Mouse (Mus musculus) midbrain, embryonic 11.5 days (tissue): ENCODE measurements around the gene Hinfp. TPM values are rescaled to one million over a fixed set of nuclear protein-coding genes. Genes with fewer than 3 reads are reported as not detected.
"Not testable (repeated sequence)": the region's sequence is repeated elsewhere in the genome, so short reads cannot be mapped to it uniquely, and the experiment has no call there.

Experiments used
- ATAC-seq: fragments of 200-750 bp; cut with Nextera tagmentation; 2 replicates; pipeline ENCODE4 v1.8.0; 2017; ENCODE audit warnings: moderate TSS enrichment, moderate library complexity; ENCODE audit not compliant: low FRiP score
- DNase-seq: peaks from one replicate; pipeline ENCODE4 v3.0.0; 2015; ENCODE audit warnings: low spot score; ENCODE audit errors: missing footprints
- H3K27ac ChIP-seq: fragments of 300-500 bp; sonication (generic); 2 replicates; pipeline ENCODE4 v1.5.1; 2014; ENCODE audit warnings: low read depth, low read length
- H3K27me3 ChIP-seq: fragments of 300-500 bp; sonication (generic); 2 replicates; pipeline ENCODE4 v1.6.1; 2014; ENCODE audit warnings: mild to moderate bottlenecking, low read length, moderate library complexity, mixed read lengths; ENCODE audit not compliant: control insufficient read depth, insufficient read depth
- H3K36me3 ChIP-seq: fragments of 300-500 bp; sonication (generic); 2 replicates; pipeline ENCODE4 v1.6.1; 2014; ENCODE audit warnings: mild to moderate bottlenecking, low read length, moderate library complexity, mixed read lengths; ENCODE audit not compliant: control insufficient read depth, insufficient read depth
- H3K4me1 ChIP-seq: fragments of 300-500 bp; sonication (generic); 2 replicates; pipeline ENCODE4 v1.6.1; 2014; ENCODE audit warnings: low read length; ENCODE audit not compliant: control insufficient read depth, insufficient read depth
- H3K4me2 ChIP-seq: fragments of 300-500 bp; sonication (generic); 2 replicates; pipeline ENCODE4 v1.6.1; 2014; ENCODE audit warnings: mild to moderate bottlenecking, moderate library complexity
- H3K4me3 ChIP-seq: fragments of 300-500 bp; sonication (generic); 2 replicates; pipeline ENCODE4 v1.5.1; 2014; ENCODE audit warnings: low read depth, low read length
- H3K9ac ChIP-seq: fragments of 300-500 bp; sonication (generic); 2 replicates; pipeline ENCODE4 v1.6.1; 2014; ENCODE audit warnings: low read length
- H3K9me3 ChIP-seq: fragments of 300-500 bp; sonication (generic); 2 replicates; pipeline ENCODE4 v1.6.1; 2016; ENCODE audit warnings: low read length; ENCODE audit not compliant: control insufficient read depth
- WGBS: fragments of 180-500 bp; shearing (Covaris S2); extraction: QIAGEN DNeasy Blood & Tissue Kit; methylation state at CpG from one replicate; pipeline ENCODE4 v1.1.7; 2014; 5-methylcytosine and 5-hydroxymethylcytosine counted together
- polyA plus RNA-seq: library from polyadenylated mRNA; unstranded; fragments of >200 nt; fragmentation: Nextera tagmentation; extraction: Ambion mirVana; gene quantifications from 2 replicates; pipeline ENCODE4 v1.2.1, GENCODE M21; 2014

The Hinfp gene
- polyA plus RNA-seq, 1 experiment from 2014 or later = 28.0 TPM

- Histone ChIP-seq H3K4me1 (peaks cover 6% of the 10 kb centered on the region), H3K9me3 (no peaks in the 10 kb centered on the region), H3K27ac (peak overlapping the region; percentile 86), H3K4me3 (peak overlapping the region; percentile 49), H3K9ac (peak overlapping the region; percentile 55), H3K36me3 (peaks cover 13% of the 10 kb centered on the region), H3K27me3 (no peaks in the 10 kb centered on the region), H3K4me2 (peak overlapping the region; percentile 59)
- ATAC-seq (peak; percentile 17; the same call in 1 of the 2 replicates), DNase-seq (no peak)
- 20% methylated on average over 6 of the region's 6 CpGs for WGBS
Observed at GRCm38 (mm10) chr9:44343290-44343689, 37.8 kb upstream of the Hinfp start.

- Histone ChIP-seq H3K27ac (peak overlapping the region; percentile 25; the same call in 1 of the 2 replicates), H3K9me3 (no peaks in the 10 kb centered on the region), H3K27me3 (no peaks in the 10 kb centered on the region), H3K36me3 (peaks cover 8% of the 10 kb centered on the region), H3K4me1 (peaks cover 6% of the 10 kb centered on the region), H3K9ac (peak overlapping the region; percentile 55; the same call in 1 of the 2 replicates), H3K4me3 (no peak overlapping the region), H3K4me2 (peak overlapping the region; percentile 59; the same call in 1 of the 2 replicates)
- no peak for DNase-seq
- 92% methylated on average over 1 of the region's 1 CpGs for WGBS
- no peak for ATAC-seq
Observed at GRCm38 (mm10) chr9:44342605-44343004, 37.1 kb upstream of the Hinfp start.

- Histone ChIP-seq H3K36me3 (peaks cover 3% of the 10 kb centered on the region; the same call in 1 of the 2 replicates), H3K4me1 (peaks cover 10% of the 10 kb centered on the region), H3K9me3 (no peaks in the 10 kb centered on the region), H3K27me3 (no peaks in the 10 kb centered on the region), H3K27ac (peak overlapping the region; percentile 25; the same call in 1 of the 2 replicates), H3K4me2 (no peak overlapping the region), H3K9ac (no peak overlapping the region), H3K4me3 (peak overlapping the region; percentile 3; the same call in 1 of the 2 replicates)
- DNase-seq = no peak
- WGBS = 86% methylated on average over 3 of the region's 3 CpGs
- no peak for ATAC-seq
Observed at GRCm38 (mm10) chr9:44342173-44342572, 36.7 kb upstream of the Hinfp start.

- no peak overlapping the region for H3K27ac ChIP-seq
- peaks cover 6% of the 10 kb centered on the region; the same call in 1 of the 2 replicates for H3K36me3 ChIP-seq
- H3K4me2 ChIP-seq = no peak overlapping the region
- peak overlapping the region; percentile 3; the same call in 1 of the 2 replicates for H3K4me3 ChIP-seq
- no peak for DNase-seq
- 0 out of 2 replicates have a peak overlapping the region, but pooled peaks have one; percentile 29 for H3K9ac ChIP-seq
- H3K27me3 ChIP-seq = no peaks in the 10 kb centered on the region
- no peak for ATAC-seq
- no peaks in the 10 kb centered on the region for H3K9me3 ChIP-seq
- WGBS = 96% methylated on average over 5 of the region's 5 CpGs
- peaks cover 16% of the 10 kb centered on the region for H3K4me1 ChIP-seq
Observed at GRCm38 (mm10) chr9:44341487-44341886, 36.0 kb upstream of the Hinfp start.

GRCm38 (mm10) chr9:44338574-44338973 lies 33.1 kb upstream of the Hinfp start:
- ATAC-seq (no peak), DNase-seq (no peak)
- Histone ChIP-seq H3K4me2 (no peak overlapping the region), H3K27me3 (no peaks in the 10 kb centered on the region), H3K36me3 (peaks cover 9% of the 10 kb centered on the region), H3K9me3 (0 out of 2 replicates have a peak, but pooled peaks cover 3% of the 10 kb centered on the region), H3K4me3 (no peak overlapping the region), H3K27ac (no peak overlapping the region), H3K4me1 (peaks cover 17% of the 10 kb centered on the region), H3K9ac (no peak overlapping the region)
- 85% methylated on average over 5 of the region's 5 CpGs for WGBS

- peak overlapping the region; percentile 77 for H3K4me2 ChIP-seq
- H3K4me1 ChIP-seq = peaks cover 11% of the 10 kb centered on the region
- H3K36me3 ChIP-seq = peaks cover 19% of the 10 kb centered on the region
- H3K27me3 ChIP-seq = no peaks in the 10 kb centered on the region
- no peak overlapping the region for H3K9ac ChIP-seq
- DNase-seq = peak; percentile 89
- H3K9me3 ChIP-seq = 0 out of 2 replicates have a peak, but pooled peaks cover 3% of the 10 kb centered on the region
- 67% methylated on average over 9 of the region's 9 CpGs for WGBS
- H3K4me3 ChIP-seq = peak overlapping the region; percentile 65
- no peak for ATAC-seq
- H3K27ac ChIP-seq = no peak overlapping the region
Observed at GRCm38 (mm10) chr9:44337436-44338169, 32.1 kb upstream of the Hinfp start.

- DNase-seq (peak; percentile 84), ATAC-seq (no peak)
- Histone ChIP-seq H3K4me1 (peaks cover 11% of the 10 kb centered on the region), H3K27ac (no peak overlapping the region), H3K4me3 (peak overlapping the region; percentile 65), H3K9ac (peak overlapping the region; percentile 89; the same call in 1 of the 2 replicates), H3K9me3 (0 out of 2 replicates have a peak, but pooled peaks cover 3% of the 10 kb centered on the region), H3K36me3 (peaks cover 23% of the 10 kb centered on the region), H3K4me2 (peak overlapping the region; percentile 77), H3K27me3 (no peaks in the 10 kb centered on the region)
- 83% methylated on average over 3 of the region's 3 CpGs for WGBS
Observed at GRCm38 (mm10) chr9:44336964-44337363, 31.5 kb upstream of the Hinfp start.

GRCm38 (mm10) chr9:44336513-44336912 lies 31.0 kb upstream of the Hinfp start:
- Histone ChIP-seq H3K4me3 (peak overlapping the region; percentile 65), H3K4me1 (peaks cover 11% of the 10 kb centered on the region), H3K36me3 (peaks cover 25% of the 10 kb centered on the region), H3K9ac (peak overlapping the region; percentile 89), H3K4me2 (peak overlapping the region; percentile 77)
- DNase-seq = peak; percentile 81
- not testable (repeated sequence) for ATAC-seq, H3K27ac ChIP-seq, H3K9me3 ChIP-seq, H3K27me3 ChIP-seq
- 37% methylated on average over 4 of the region's 4 CpGs for WGBS

- no peak for ATAC-seq
- Histone ChIP-seq H3K27ac (peak overlapping the region; percentile 95; the same call in 1 of the 2 replicates), H3K9ac (peak overlapping the region; percentile 89), H3K27me3 (no peaks in the 10 kb centered on the region), H3K4me2 (peak overlapping the region; percentile 77), H3K4me3 (peak overlapping the region; percentile 65), H3K36me3 (peaks cover 25% of the 10 kb centered on the region), H3K4me1 (peaks cover 11% of the 10 kb centered on the region), H3K9me3 (0 out of 2 replicates have a peak, but pooled peaks cover 3% of the 10 kb centered on the region)
- no peak for DNase-seq
- WGBS = under 1% methylated on average over 5 of the region's 5 CpGs
Observed at GRCm38 (mm10) chr9:44336093-44336406, 30.6 kb upstream of the Hinfp start.
